In genomic region chr1:23764710-23765109, GRCm38 (mm10) we compare ENCODE assay signal across 17 mouse cellular contexts. TPM values are rescaled to one million over a fixed set of nuclear protein-coding genes. Genes with fewer than 3 reads are reported as not detected.
DNase-seq lines count a peak whose midpoint lies in the region; ATAC-seq and TF ChIP-seq lines count a peak whose summit lies in the region.
"Had no signal": no experiment of that assay in that cellular context is flagged by ENCODE, and none has a peak within 500 bp of the region (broad histone marks: within the 10 kb centered on the region; RNA-seq: fewer than 3 reads in every experiment).

No protein-coding gene starts in this region.

- peaks cover 39% of the 10 kb centered on the region for H3K4me1 ChIP-seq in forebrain, embryonic 13.5 days
- peaks cover 36% of the 10 kb centered on the region for H3K4me1 ChIP-seq in forebrain, embryonic 10.5 days
- H3K4me1 ChIP-seq in forebrain, postnatal 0 days (ENCODE audit: insufficient read depth), result peaks cover 9% of the 10 kb centered on the region; the same call in 1 of the 2 replicates

- no peak for ATAC-seq in forebrain, embryonic 13.5 days
- no peak for ATAC-seq in forebrain, postnatal 0 days

- no peaks in the 10 kb centered on the region for H3K36me3 ChIP-seq in forebrain, embryonic 13.5 days (ENCODE audit: poor library complexity, severe bottlenecking)
- H3K36me3 ChIP-seq in forebrain, embryonic 10.5 days (replicated peaks), result no peaks in the 10 kb centered on the region
- H3K36me3 ChIP-seq in forebrain, postnatal 0 days (ENCODE audit: insufficient read depth), result no peaks in the 10 kb centered on the region
- H3K36me3 ChIP-seq: heart, embryonic 12.5 days had no signal

- peak overlapping the region; percentile 16; the same call in 1 of the 2 replicates for H3K4me2 ChIP-seq in forebrain, embryonic 13.5 days
- H3K4me2 ChIP-seq in forebrain, postnatal 0 days (ENCODE audit: low read depth), result peak overlapping the region; percentile 32
- H3K4me2 ChIP-seq: heart, embryonic 12.5 days; liver, embryonic 11.5 days; lung, embryonic 14.5 days had no signal

- H3K9me3 ChIP-seq in forebrain, embryonic 13.5 days (replicated peaks), result no peaks in the 10 kb centered on the region
- no peaks in the 10 kb centered on the region for H3K9me3 ChIP-seq in forebrain, embryonic 10.5 days
- H3K9me3 ChIP-seq in forebrain, postnatal 0 days (ENCODE audit: low read length), result no peaks in the 10 kb centered on the region
- H3K9me3 ChIP-seq: heart, embryonic 12.5 days had no signal

- H3K9ac ChIP-seq in forebrain, embryonic 13.5 days, result no peak overlapping the region
- no peak overlapping the region for H3K9ac ChIP-seq in forebrain, postnatal 0 days
- H3K9ac ChIP-seq: heart, embryonic 12.5 days; lung, embryonic 14.5 days had no signal

- no peak overlapping the region for H3K27ac ChIP-seq in forebrain, embryonic 13.5 days
- H3K27ac ChIP-seq in forebrain, embryonic 10.5 days, result no peak overlapping the region
- no peak overlapping the region for H3K27ac ChIP-seq in forebrain, postnatal 0 days (ENCODE audit: low read depth, low read length)

- 20% methylated on average over 4 of the region's 4 CpGs for WGBS in forebrain, embryonic 13.5 days
- WGBS in forebrain, embryonic 10.5 days, result 72% methylated on average over 4 of the region's 4 CpGs
- 12% methylated on average over 4 of the region's 4 CpGs for WGBS in forebrain, postnatal 0 days

- no peak overlapping the region for H3K4me3 ChIP-seq in forebrain, embryonic 13.5 days
- no peak overlapping the region for H3K4me3 ChIP-seq in forebrain, embryonic 10.5 days
- H3K4me3 ChIP-seq in forebrain, postnatal 0 days (ENCODE audit: low read depth, low read length), result no peak overlapping the region; the same call in 1 of the 2 replicates
- H3K4me3 ChIP-seq: heart, embryonic 12.5 days had no signal

- H3K27me3 ChIP-seq in forebrain, embryonic 13.5 days, result peaks cover 19% of the 10 kb centered on the region
- H3K27me3 ChIP-seq in forebrain, embryonic 10.5 days (ENCODE audit: poor library complexity, severe bottlenecking), result peaks cover 57% of the 10 kb centered on the region
- peaks cover 2% of the 10 kb centered on the region; the same call in 1 of the 2 replicates for H3K27me3 ChIP-seq in forebrain, postnatal 0 days (ENCODE audit: insufficient read depth, low read length)

- TF ChIP-seq CTCF in forebrain, postnatal 0 days (IDR thresholded peaks at IDR 0.05; ENCODE audit: low read depth), result no peak

- DNase-seq in forebrain, embryonic 10.5 days (ENCODE audit: extremely low spot score, low spot score), result no peak
- peak; percentile 35 to 49 for DNase-seq in layer of hippocampus, postnatal 10 days (ENCODE audit: low spot score in 2 of 2)
- DNase-seq in layer of hippocampus, adult 9-10 months (ENCODE audit: low spot score), result no peak
- peak; percentile 26 for DNase-seq in Muller cell, postnatal 12 days (ENCODE audit: inconsistent ontology term)
- peak; percentile 55 for DNase-seq in forebrain, postnatal 0 days
- DNase-seq in adrenal gland, adult 2 months, result no peak
- DNase-seq: B cell, adult 2 months; cerebellum, adult 2 months; kidney, adult 18-20 months; kidney, postnatal 4 days; lung, embryonic 14.5 days; right cerebral cortex, postnatal 25 days; thymus, postnatal 4 days had no signal

RNA-seq across cellular contexts. Expression of gene B3gat2, which starts 3.2 kb away (rescaled TPM):
- polyA plus RNA-seq in forebrain, embryonic 13.5 days (2015; fragmentation: Nextera tagmentation; extraction: Ambion mirVana), result 5.5 and 7.1 TPM in 2 replicates
- 0.55 and 0.77 TPM in 2 replicates for polyA plus RNA-seq in forebrain, embryonic 10.5 days (2016; fragmentation: Nextera tagmentation; extraction: Ambion mirVana)
- 10 to 100 TPM; 19.9 to 22.8 TPM for total RNA-seq in layer of hippocampus, postnatal 10 days (2021)
- total RNA-seq in forebrain, postnatal 0 days (2014; rRNA removed), result 15.0 and 21.3 TPM in 2 replicates
- polyA plus RNA-seq in forebrain, postnatal 0 days (2015; fragmentation: Nextera tagmentation; extraction: Ambion mirVana), result 8.1 and 11.1 TPM in 2 replicates
- total RNA-seq in adrenal gland, adult 2 months (2021), result not detected
- not detected in 2 replicates for polyA plus RNA-seq in adrenal gland, adult 2 months (2012; rRNA removed)
- total RNA-seq: hematopoietic stem cell, adult 5-6 weeks had no signal

Comparison
In these comparisons a context has a peak if more than half of its experiments do, and no peak if none do; other contexts are left out.
1. DNase-seq: peak in layer of hippocampus, postnatal 10 days (2 of 2), Muller cell, postnatal 12 days (single experiment) and forebrain, postnatal 0 days (single experiment); none in forebrain, embryonic 10.5 days (single experiment), layer of hippocampus, adult 9-10 months (single experiment) and adrenal gland, adult 2 months (single experiment).